Comparison of ENCODE assay signal across 11 mouse cellular contexts in the genomic region with DNA sequence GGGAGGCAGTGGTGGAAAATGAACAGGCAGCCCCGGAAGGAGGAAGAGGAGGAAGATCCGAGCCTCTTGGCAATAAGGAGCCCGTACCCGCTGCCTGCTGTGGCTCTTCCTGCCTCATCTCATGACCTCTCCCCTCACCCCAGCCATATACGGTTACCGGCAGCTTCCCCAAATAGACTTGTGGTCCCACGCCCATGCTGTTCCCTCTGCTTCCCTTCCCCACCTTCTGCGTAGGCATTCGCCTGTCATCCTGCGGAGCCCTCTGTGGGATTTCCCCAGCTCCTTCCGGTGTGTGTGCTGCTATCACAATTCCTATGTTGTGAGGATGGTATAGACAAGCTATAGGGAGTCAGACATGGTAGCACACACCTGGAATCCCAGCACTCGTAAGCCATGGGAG. TPM values are rescaled to one million over a fixed set of nuclear protein-coding genes. Genes with fewer than 3 reads are reported as not detected.
A peak's percentile ranks its signal among the peaks of the same experiment; 100 is the strongest.
DNase-seq lines count a peak whose midpoint lies in the region; ATAC-seq lines count a peak whose summit lies in the region.
"Had no signal": no experiment of that assay in that cellular context is flagged by ENCODE, and none has a peak within 500 bp of the region (broad histone marks: within the 10 kb centered on the region; RNA-seq: fewer than 3 reads in every experiment).

No protein-coding gene starts in this region.

- 47% methylated on average over 12 of the region's 12 CpGs for WGBS in liver, embryonic 11.5 days
- WGBS in forebrain, embryonic 12.5 days = 87% methylated on average over 12 of the region's 12 CpGs

- H3K4me3 ChIP-seq in liver, embryonic 11.5 days (ENCODE audit: low read depth, low read length) = no peak overlapping the region
- H3K4me3 ChIP-seq in forebrain, embryonic 12.5 days (replicated peaks) = no peak overlapping the region
- H3K4me3 ChIP-seq: embryonic facial prominence, embryonic 12.5 days had no signal

- H3K4me2 ChIP-seq in liver, embryonic 11.5 days = peak overlapping the region; percentile 100
- H3K4me2 ChIP-seq in forebrain, embryonic 12.5 days = no peak overlapping the region
- H3K4me2 ChIP-seq: embryonic facial prominence, embryonic 12.5 days had no signal

- H3K27me3 ChIP-seq in liver, embryonic 11.5 days (replicated peaks; ENCODE audit: control insufficient read depth, insufficient read depth, low read length) = peaks cover 6% of the 10 kb centered on the region; the same call in 1 of the 2 replicates
- no peaks in the 10 kb centered on the region for H3K27me3 ChIP-seq in splenic B cell, adult 2 months (ENCODE audit: control insufficient read depth, insufficient read depth, low read length, poor library complexity, severe bottlenecking)
- peaks cover 10% of the 10 kb centered on the region for H3K27me3 ChIP-seq in forebrain, embryonic 12.5 days

- ATAC-seq in liver, embryonic 11.5 days (replicated peaks; ENCODE audit: low FRiP score) = no peak
- no peak for ATAC-seq in forebrain, embryonic 12.5 days (ENCODE audit: low FRiP score)
- ATAC-seq in erythroblast, adult 5-6 weeks (replicated peaks; ENCODE audit: low FRiP score, poor library complexity, severe bottlenecking) = no peak

- peaks cover 14% of the 10 kb centered on the region for H3K4me1 ChIP-seq in liver, embryonic 11.5 days (replicated peaks; ENCODE audit: control insufficient read depth, insufficient read depth, low read length)
- peaks cover 27% of the 10 kb centered on the region for H3K4me1 ChIP-seq in forebrain, embryonic 12.5 days

- peaks cover 7% of the 10 kb centered on the region for H3K36me3 ChIP-seq in liver, embryonic 11.5 days (ENCODE audit: control insufficient read depth, insufficient read depth, low read length)
- H3K36me3 ChIP-seq in splenic B cell, adult 2 months (ENCODE audit: control insufficient read depth, insufficient read depth, low read length, poor library complexity, severe bottlenecking) = no peaks in the 10 kb centered on the region
- H3K36me3 ChIP-seq in forebrain, embryonic 12.5 days (replicated peaks) = 0 out of 2 replicates have a peak, but pooled peaks cover 3% of the 10 kb centered on the region
- H3K36me3 ChIP-seq: embryonic facial prominence, embryonic 12.5 days had no signal

- no peak overlapping the region; the same call in 1 of the 2 replicates for H3K27ac ChIP-seq in liver, embryonic 11.5 days (ENCODE audit: low read depth, low read length)
- H3K27ac ChIP-seq in forebrain, embryonic 12.5 days = no peak overlapping the region
- H3K27ac ChIP-seq: embryonic facial prominence, embryonic 12.5 days had no signal

- no peaks in the 10 kb centered on the region for H3K9me3 ChIP-seq in liver, embryonic 11.5 days (ENCODE audit: control insufficient read depth, low read length)
- no peaks in the 10 kb centered on the region for H3K9me3 ChIP-seq in forebrain, embryonic 12.5 days
- H3K9me3 ChIP-seq: embryonic facial prominence, embryonic 12.5 days had no signal

- peak; percentile 48 for DNase-seq in adrenal gland, adult 2 months
- DNase-seq in adrenal gland, adult 18-20 months (ENCODE audit: low spot score in 2 of 2) = no peak
- DNase-seq in right cerebral cortex, postnatal 36 days (ENCODE audit: low spot score in 2 of 2) = peak; percentile 37 to 50
- DNase-seq in right cerebral cortex, postnatal 14 days = no peak
- no peak for DNase-seq in liver, embryonic 11.5 days (ENCODE audit: low spot score)
- peak; percentile 50 for DNase-seq in splenic B cell, adult 2 months (ENCODE audit: low read depth, low spot score)
- DNase-seq: spleen, adult 18-20 months had no signal

- H3K9ac ChIP-seq in liver, embryonic 11.5 days (ENCODE audit: low read depth, low read length) = no peak overlapping the region
- no peak overlapping the region for H3K9ac ChIP-seq in forebrain, embryonic 12.5 days
- H3K9ac ChIP-seq: embryonic facial prominence, embryonic 12.5 days had no signal

RNA-seq across cellular contexts. Expression of a gene that starts 2.2 kb away (rescaled TPM):
- not detected for total RNA-seq in adrenal gland, adult 2 months (2021)
- polyA plus RNA-seq in adrenal gland, adult 2 months (2012; rRNA removed) = not detected in 2 replicates
- total RNA-seq in adrenal gland, adult 18-20 months (2021) = not detected
- polyA plus RNA-seq in liver, embryonic 11.5 days (2014; fragmentation: Nextera tagmentation; extraction: Ambion mirVana) = not detected in 2 replicates
- not detected in 2 replicates for polyA plus RNA-seq in forebrain, embryonic 12.5 days (2016; fragmentation: Nextera tagmentation; extraction: Ambion mirVana)
- not detected in 2 replicates for total RNA-seq in erythroblast, adult 5-6 weeks (2015; ENCODE audit: low replicate concordance)
- not detected in 2 replicates for total RNA-seq in erythroblast, adult 5-6 weeks (2017; ENCODE audit: low replicate concordance)
- total RNA-seq: left cerebral cortex, postnatal 36 days had no signal
- polyA plus RNA-seq: embryonic facial prominence, embryonic 12.5 days had no signal

RNA-seq across cellular contexts. Expression of a gene that starts 5.0 kb away (rescaled TPM):
- total RNA-seq in adrenal gland, adult 2 months (2021) = 100 to 1,000 TPM in 1 of 2 experiments, 10 to 100 TPM in 1; 89.8 to 151 TPM
- polyA plus RNA-seq in adrenal gland, adult 2 months (2012; rRNA removed) = 189 and 210 TPM in 2 replicates
- 100 to 1,000 TPM; 107 to 138 TPM for total RNA-seq in adrenal gland, adult 18-20 months (2021)
- polyA plus RNA-seq in liver, embryonic 11.5 days (2014; fragmentation: Nextera tagmentation; extraction: Ambion mirVana) = 20.5 and 21.2 TPM in 2 replicates
- 9.0 and 9.8 TPM in 2 replicates for polyA plus RNA-seq in forebrain, embryonic 12.5 days (2016; fragmentation: Nextera tagmentation; extraction: Ambion mirVana)
- total RNA-seq in erythroblast, adult 5-6 weeks (2015; ENCODE audit: low replicate concordance) = 1.9 and 5.0 TPM in 2 replicates
- total RNA-seq in erythroblast, adult 5-6 weeks (2017; ENCODE audit: low replicate concordance) = 1.5 and 3.1 TPM in 2 replicates

RNA-seq across cellular contexts. Expression of a gene that starts 15.0 kb away (rescaled TPM):
- total RNA-seq in adrenal gland, adult 2 months (2021) = not detected
- polyA plus RNA-seq in adrenal gland, adult 2 months (2012; rRNA removed) = 0.39 and 0.41 TPM in 2 replicates
- total RNA-seq in adrenal gland, adult 18-20 months (2021) = not detected
- not detected in 2 replicates for polyA plus RNA-seq in liver, embryonic 11.5 days (2014; fragmentation: Nextera tagmentation; extraction: Ambion mirVana)
- polyA plus RNA-seq in forebrain, embryonic 12.5 days (2016; fragmentation: Nextera tagmentation; extraction: Ambion mirVana) = 0.09 and 0.15 TPM in 2 replicates
- not detected in 2 replicates for total RNA-seq in erythroblast, adult 5-6 weeks (2015; ENCODE audit: low replicate concordance)
- total RNA-seq in erythroblast, adult 5-6 weeks (2017; ENCODE audit: low replicate concordance) = not detected in 2 replicates

RNA-seq across cellular contexts. Expression of a gene that starts 46.4 kb away (rescaled TPM):
- total RNA-seq in adrenal gland, adult 2 months (2021) = 10 to 100 TPM in 1 of 2 experiments, 1 to 10 TPM in 1; 7.8 to 13.5 TPM
- 12.1 and 16.9 TPM in 2 replicates for polyA plus RNA-seq in adrenal gland, adult 2 months (2012; rRNA removed)
- total RNA-seq in adrenal gland, adult 18-20 months (2021) = 10 to 100 TPM; 10.8 to 20.2 TPM
- polyA plus RNA-seq in liver, embryonic 11.5 days (2014; fragmentation: Nextera tagmentation; extraction: Ambion mirVana) = 2.6 and 3.2 TPM in 2 replicates
- polyA plus RNA-seq in forebrain, embryonic 12.5 days (2016; fragmentation: Nextera tagmentation; extraction: Ambion mirVana) = 35.7 and 37.6 TPM in 2 replicates
- total RNA-seq in erythroblast, adult 5-6 weeks (2015; ENCODE audit: low replicate concordance) = 0.84 TPM in 1 of 2 replicates, not detected in the other
- total RNA-seq in erythroblast, adult 5-6 weeks (2017; ENCODE audit: low replicate concordance) = 0.14 TPM in 1 of 2 replicates, not detected in the other

RNA-seq across cellular contexts. Expression of a gene that starts 59.5 kb away (rescaled TPM):
- total RNA-seq in adrenal gland, adult 2 months (2021) = 10 to 100 TPM; 28.1 to 58.7 TPM
- polyA plus RNA-seq in adrenal gland, adult 2 months (2012; rRNA removed) = 44.3 and 60.6 TPM in 2 replicates
- total RNA-seq in adrenal gland, adult 18-20 months (2021) = 10 to 100 TPM; 32.4 to 33.4 TPM
- polyA plus RNA-seq in liver, embryonic 11.5 days (2014; fragmentation: Nextera tagmentation; extraction: Ambion mirVana) = 0.27 and 0.66 TPM in 2 replicates
- polyA plus RNA-seq in forebrain, embryonic 12.5 days (2016; fragmentation: Nextera tagmentation; extraction: Ambion mirVana) = 0.17 and 0.23 TPM in 2 replicates
- 2.1 and 7.1 TPM in 2 replicates for total RNA-seq in erythroblast, adult 5-6 weeks (2015; ENCODE audit: low replicate concordance)
- total RNA-seq in erythroblast, adult 5-6 weeks (2017; ENCODE audit: low replicate concordance) = 0.42 and 0.77 TPM in 2 replicates

Comparison
In these comparisons a context has a peak if more than half of its experiments do, and no peak if none do; other contexts are left out.
1. DNase-seq: peak in adrenal gland, adult 2 months (single experiment), right cerebral cortex, postnatal 36 days (2 of 2) and splenic B cell, adult 2 months (single experiment); none in adrenal gland, adult 18-20 months (0 of 2), right cerebral cortex, postnatal 14 days (single experiment) and liver, embryonic 11.5 days (single experiment).
2. RNA of a gene that starts 5.0 kb away (total RNA-seq): 89.8 to 151 TPM in adrenal gland, adult 2 months and 107 to 138 TPM in adrenal gland, adult 18-20 months; 1.5 to 5.0 TPM in erythroblast, adult 5-6 weeks; every median in the first group is over 10 times any median in the second.